Mouse (Mus musculus) thymus, adult 18-20 months (tissue): ENCODE results near the gene Ago1.
A peak's percentile ranks its signal among the peaks of the same experiment; 100 is the strongest.

ENCODE experiments used
- DNase-seq, 2 experiments: peaks; one replicate each; pipeline ENCODE4 v3.0.0; 2022; ENCODE audit warnings: mixed read lengths in 2 of 2

Ago1 gene

GRCm38 (mm10) chr4:126468285-126468901, at the start of gene Ago1:
Ago1 (minus strand) TSS chr4:126468583.
- peak; percentile 97 for DNase-seq

DNA sequence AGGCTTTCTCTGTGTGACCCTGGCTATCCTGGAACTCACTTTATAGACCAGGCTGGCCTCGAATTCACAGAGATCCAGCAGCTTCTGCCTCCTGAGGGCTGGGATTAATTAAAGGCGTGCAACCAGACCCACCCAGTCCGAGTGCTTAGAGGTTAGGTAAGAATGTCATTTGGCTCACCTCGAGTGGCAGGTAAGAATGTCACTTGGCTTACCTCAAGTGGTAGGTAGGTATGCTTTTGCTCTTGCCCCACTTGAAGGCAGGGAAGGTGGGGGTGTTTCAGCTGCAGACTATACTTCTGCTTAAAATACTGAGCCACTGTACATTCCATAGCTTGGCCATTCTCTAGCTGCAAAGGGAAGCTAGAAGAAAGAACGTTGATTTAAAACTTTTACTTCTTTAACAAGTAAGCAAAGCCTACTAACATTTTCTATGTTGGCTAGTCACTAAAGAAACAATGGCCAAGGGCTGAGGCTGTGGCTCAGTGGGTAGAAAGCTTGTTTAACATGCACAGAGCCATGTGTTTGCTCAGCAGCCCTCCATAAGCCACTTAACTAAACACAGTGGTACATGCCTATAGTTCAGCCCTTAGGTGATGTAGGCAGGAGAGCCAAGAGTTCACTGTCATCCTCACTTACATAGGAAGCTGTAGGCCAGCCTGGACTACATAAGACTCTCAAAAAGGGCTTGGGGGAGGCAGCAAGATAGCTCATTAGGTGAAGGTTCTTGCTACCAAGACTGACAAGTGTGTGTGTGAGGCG, 44.1 kb upstream of the Ago1 start:
- DNase-seq: no peak

- no peak for DNase-seq
These were observed 42.6 kb upstream of the Ago1 start for GRCm38 (mm10) chr4:126511013-126511412.

- no peak for DNase-seq
These were observed 40.7 kb upstream of the Ago1 start for GRCm38 (mm10) chr4:126509072-126509471.

DNA sequence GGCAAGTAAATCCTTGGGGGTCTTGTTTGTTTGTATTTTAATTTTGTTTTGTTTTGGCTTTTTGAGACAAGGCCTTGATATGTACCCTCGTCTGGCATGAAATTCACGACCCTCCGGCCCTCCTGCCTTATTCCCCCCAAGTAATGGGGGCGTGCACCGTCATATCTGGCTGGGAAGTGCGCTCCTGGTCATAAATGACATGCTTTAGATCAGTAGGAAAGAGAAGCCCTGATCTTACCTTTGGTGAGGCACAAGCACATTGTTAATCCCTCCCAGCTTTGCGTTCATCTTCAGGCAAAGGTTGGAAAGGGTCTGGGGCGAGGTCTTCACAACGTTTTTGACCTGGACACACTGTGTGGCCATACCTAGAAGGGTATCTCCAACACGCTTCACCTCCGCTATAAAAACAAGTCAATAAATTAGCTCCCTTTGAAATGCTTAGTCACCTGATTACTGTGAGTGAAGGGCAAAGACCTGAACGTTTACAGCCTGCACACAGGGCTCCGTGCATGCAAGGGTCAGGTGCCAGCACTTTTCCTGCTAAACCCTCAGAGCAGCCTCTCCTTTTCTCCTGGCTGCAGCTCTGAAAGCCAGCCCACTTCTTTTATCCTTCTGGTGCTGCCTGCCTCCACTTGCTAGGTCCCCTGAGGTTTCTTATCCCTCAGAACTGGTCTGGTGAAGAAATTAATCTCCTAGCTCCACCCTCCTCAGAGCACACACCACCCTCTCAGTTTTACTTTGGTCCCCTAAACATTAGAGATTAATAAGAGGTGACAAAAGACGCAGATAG, 39.9 kb upstream of the Ago1 start:
- DNase-seq: no peak

- DNase-seq: no peak
These were observed 34.6 kb upstream of the Ago1 start for GRCm38 (mm10) chr4:126502977-126503309.

DNA sequence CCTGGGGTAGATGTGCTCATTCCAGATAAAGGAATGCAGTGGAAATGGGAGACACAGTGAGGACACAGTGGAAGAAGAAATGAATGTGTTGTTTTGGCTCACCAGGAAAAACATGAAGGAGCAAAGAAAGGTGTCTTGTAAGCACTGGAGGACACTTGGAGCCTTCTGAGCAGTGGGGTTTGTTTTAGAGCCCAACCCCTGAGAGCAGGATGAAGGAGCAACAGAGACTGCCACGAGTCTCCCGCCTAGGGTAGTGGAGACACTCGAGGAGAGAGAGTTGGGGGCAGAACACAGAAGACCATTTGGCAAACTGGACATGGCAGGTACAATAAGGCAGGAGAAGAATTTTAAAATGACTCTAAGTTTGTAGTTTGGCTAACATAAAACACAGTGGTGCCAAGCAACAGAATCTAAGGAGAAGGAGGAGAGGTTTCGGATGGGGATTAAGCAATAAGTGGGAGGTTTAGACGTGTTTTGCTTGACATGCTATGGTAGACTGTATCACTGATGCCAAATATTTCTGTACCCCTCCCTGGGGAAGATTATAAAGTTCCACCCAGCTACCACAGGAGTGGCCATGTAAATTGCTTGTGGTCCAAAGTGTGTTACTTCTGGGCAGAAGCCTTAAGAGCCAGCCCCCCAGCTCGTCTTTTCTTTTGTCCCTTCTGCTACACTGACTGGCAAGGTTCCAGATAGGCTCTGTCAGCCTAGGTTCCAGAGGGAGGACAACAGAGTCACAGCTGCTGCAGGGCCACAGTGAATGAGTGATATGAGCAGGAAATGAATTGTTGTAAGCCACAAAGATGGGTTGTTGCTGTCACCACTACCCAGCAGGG, 34.0 kb upstream of the Ago1 start:
- DNase-seq: no peak

GRCm38 (mm10) chr4:126498601-126499000, 30.2 kb upstream of the Ago1 start:
- DNase-seq: no peak

- no peak for DNase-seq
These were observed 28.6 kb upstream of the Ago1 start for GRCm38 (mm10) chr4:126496963-126497362.

DNA sequence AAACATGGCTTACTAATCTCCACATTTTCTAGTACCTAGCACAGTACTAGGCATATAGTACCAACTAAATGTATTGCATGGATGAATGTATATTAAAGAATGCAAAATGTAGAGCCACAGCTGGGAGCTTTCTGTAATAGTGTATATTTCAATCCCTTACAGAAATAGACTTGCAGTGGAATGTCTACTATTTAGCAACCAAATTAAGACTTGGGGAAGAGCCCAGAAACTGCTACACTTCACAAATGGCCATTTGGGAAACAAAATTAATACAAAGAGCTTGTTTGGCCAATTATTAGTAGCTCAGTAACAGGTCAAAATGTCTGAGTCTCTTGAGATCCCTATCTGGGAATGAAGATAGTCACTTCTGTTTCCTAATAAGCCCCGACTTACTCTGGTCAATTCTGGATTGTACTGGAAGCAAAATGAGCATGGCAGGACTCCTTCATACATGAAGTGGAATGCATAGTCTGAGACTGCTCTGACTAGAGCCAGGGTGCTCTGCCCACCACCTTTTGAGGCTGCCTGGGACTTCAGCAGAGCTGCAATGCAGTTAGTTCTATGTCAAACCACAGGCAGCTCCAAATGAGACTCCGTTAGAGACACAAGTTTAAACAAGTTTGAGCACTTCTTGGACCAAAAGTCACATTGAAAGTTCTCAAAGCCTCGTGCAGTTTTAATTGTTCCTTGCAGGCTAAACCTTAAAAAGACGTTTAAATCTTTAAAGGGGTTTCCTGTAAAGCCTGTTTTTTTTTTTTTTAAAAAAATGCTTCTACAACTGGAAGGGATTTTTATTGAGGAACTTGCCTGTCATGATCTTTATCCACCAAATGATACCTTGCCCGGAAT, 27.8 kb upstream of the Ago1 start:
- no peak for DNase-seq

- no peak for DNase-seq
These were observed 27.1 kb upstream of the Ago1 start for GRCm38 (mm10) chr4:126495453-126495852.

DNA sequence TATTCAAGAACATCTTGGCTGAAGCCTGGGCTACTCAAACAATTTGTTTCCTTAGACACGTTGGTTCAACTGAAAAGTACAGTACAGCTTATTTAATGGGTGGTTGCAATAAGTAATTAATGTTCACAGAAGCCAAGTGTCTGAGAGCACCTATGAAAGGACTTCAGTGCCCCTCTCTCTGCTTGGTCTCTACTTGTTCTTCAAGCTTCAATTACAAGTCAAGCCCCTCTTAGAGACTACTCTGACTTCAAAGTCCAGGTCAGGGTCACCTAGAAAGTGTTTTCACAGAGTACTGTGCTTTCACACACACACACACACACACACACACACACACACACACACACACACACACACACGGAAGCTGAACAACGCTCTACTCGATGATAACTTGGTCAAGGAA, 25.0 kb upstream of the Ago1 start:
- DNase-seq: no peak

DNA sequence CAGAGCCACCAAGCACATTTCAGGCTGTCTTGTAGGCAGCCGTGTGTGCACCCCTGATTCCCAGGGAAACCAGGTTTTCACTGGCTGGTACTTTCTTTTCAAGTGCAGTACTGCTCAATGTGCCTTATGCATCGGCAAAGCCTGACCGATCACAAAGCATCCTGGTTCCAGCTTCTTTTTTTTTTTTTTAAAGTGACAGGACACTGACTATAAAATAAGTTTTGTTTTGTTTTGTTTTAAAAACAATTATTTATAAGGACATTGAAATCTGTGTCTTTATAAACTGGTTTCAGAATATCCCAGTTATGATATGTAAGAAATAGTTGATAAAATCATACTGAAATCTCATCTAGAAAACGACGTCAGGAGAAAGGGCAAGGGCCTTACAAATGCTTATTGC, 23.6 kb upstream of the Ago1 start:
- no peak for DNase-seq

DNA sequence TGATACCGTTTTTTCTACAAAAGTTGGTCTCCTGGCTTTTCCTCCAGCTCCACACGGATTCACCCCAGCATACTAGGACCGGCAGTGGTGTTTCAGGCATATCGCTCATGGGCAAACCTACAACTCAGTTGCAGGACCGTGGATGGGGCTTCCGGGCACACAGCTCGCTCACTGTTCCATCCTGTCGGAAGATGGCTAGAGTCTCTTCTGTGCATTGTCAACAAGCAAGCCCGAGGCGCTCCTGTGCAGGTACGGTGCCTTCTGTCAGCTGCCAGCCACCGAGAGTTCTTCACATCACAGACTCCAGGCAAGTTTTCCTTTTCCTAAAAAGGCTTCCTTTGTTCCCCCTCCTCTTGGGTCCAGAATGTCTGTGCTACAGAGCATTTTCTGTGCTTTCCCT, 22.3 kb upstream of the Ago1 start:
- no peak for DNase-seq

DNA sequence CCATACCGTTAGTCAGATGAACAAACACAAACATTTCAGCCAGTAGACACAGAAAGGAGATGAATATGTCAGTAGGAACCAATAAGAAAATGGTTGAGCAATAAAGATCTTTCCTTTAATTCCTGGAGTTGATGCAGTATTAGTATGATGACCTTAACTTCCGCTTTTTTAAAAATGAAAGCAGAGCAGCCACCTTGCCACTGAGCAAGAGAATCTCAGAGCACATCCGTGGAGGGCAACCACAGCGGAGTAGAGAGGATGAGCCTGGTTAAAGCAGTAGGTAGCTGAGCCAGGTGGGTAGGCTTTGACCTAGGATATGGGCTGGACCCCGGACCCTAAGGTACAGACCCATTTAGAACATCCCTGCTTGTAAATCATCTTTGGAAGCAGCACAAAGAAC, 21.4 kb upstream of the Ago1 start:
- no peak for DNase-seq

- no peak for DNase-seq
These were observed 17.8 kb upstream of the Ago1 start for GRCm38 (mm10) chr4:126486217-126486616.

DNA sequence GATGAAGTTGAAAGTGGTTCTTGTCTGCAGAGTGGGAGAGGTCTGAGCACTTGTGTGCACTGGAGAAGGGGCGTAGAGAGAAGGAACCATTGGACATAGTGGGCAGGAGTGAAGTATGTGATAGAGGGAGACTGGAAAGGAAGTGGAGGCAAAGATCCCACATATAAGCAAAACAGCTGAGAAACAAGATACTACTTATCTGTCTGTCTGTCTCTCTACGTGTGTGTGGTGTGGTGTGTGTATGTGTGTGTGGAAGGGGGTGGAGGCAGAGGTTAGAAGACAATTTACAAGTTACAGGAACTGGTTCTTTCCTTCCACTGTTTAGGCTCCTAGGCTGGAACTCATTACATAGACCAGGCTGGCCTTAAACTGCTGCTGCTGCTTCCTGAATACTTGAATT, 16.7 kb upstream of the Ago1 start:
- DNase-seq: no peak

GRCm38 (mm10) chr4:126483874-126484273, 15.5 kb upstream of the Ago1 start:
- DNase-seq: no peak

DNA sequence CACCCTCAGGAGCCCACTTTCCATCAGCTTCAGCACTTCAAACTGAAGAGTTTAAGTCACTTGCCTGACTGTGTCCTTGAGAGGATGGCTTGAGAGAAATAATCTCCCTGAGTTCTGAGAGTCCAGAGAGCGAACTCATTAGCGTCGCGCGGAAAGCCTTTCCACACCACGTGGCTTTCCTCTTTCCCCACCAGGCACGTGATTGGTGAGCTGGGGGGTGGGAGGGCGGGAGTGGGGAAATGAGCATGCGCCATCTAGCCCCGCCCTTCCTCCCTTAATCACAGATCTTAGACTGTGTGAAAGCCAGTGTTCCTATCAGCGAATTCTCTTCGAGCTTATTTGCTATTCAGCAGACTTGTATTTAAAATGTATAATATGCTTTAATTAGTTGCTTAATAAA, 14.6 kb upstream of the Ago1 start:
- no peak for DNase-seq

GRCm38 (mm10) chr4:126481461-126481860, 13.1 kb upstream of the Ago1 start:
- DNase-seq: no peak

- DNase-seq: no peak
These were observed 11.9 kb upstream of the Ago1 start for GRCm38 (mm10) chr4:126480288-126480687.

DNA sequence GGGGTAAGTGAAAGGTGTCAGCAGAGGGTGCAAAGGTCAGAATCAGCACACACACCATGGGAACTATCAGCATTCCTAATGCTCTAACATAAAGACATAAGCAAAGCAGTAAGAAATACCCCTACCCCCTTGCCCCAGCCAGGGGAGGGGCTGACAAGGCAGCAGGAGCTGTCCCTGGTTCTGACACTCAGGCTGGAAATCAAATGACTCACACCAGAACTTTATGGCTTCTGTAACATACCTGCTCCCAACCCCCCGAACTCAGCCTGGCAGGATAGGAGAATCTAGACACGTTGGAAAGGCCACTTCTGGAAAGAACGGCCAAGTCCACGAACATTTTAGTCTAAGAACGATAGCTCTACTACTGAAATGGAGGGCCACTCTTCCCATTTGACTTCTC, 4.6 kb upstream of the Ago1 start:
- no peak for DNase-seq
